Mouse (Mus musculus): ENCODE data around the gene Bfsp1.
A peak's percentile ranks its signal among the peaks of the same experiment; 100 is the strongest.

The Bfsp1 gene

GRCm38 (mm10) chr2:143853447-143853846, 9.5 kb downstream of the Bfsp1 start:
- DNase-seq (ENCODE audit: low spot score), result no peak

GRCm38 (mm10) chr2:143852295-143853275, 10.4 kb downstream of the Bfsp1 start:
- no peak for DNase-seq (ENCODE audit: low spot score)

- DNase-seq (ENCODE audit: low spot score), result no peak
Measured at GRCm38 (mm10) chr2:143851354-143852221, 11.4 kb downstream of the Bfsp1 start.

GRCm38 (mm10) chr2:143847291-143847690, 15.7 kb downstream of the Bfsp1 start:
- no peak for DNase-seq (ENCODE audit: low spot score)

GRCm38 (mm10) chr2:143846799-143847198, 16.2 kb downstream of the Bfsp1 start:
- no peak for DNase-seq (ENCODE audit: low spot score)

GRCm38 (mm10) chr2:143844779-143845178, 18.2 kb downstream of the Bfsp1 start:
- no peak for DNase-seq (ENCODE audit: low spot score)

- no peak for DNase-seq (ENCODE audit: low spot score)
Measured at GRCm38 (mm10) chr2:143841536-143841935, 21.4 kb downstream of the Bfsp1 start.

GRCm38 (mm10) chr2:143840895-143841294, 22.1 kb downstream of the Bfsp1 start:
- DNase-seq (ENCODE audit: low spot score), result no peak

- no peak for DNase-seq (ENCODE audit: low spot score)
Measured at GRCm38 (mm10) chr2:143839458-143839857, 23.5 kb downstream of the Bfsp1 start.

- DNase-seq (ENCODE audit: low spot score), result no peak
Measured at GRCm38 (mm10) chr2:143838698-143839097, 24.3 kb downstream of the Bfsp1 start.

- DNase-seq (ENCODE audit: low spot score), result peak; percentile 20
Measured at GRCm38 (mm10) chr2:143837291-143837701, 25.7 kb downstream of the Bfsp1 start.

GRCm38 (mm10) chr2:143835820-143836219, 27.2 kb downstream of the Bfsp1 start:
- DNase-seq (ENCODE audit: low spot score), result no peak

GRCm38 (mm10) chr2:143834082-143834481, 28.9 kb downstream of the Bfsp1 start:
- DNase-seq (ENCODE audit: low spot score), result no peak

- no peak for DNase-seq (ENCODE audit: low spot score)
Measured at GRCm38 (mm10) chr2:143832721-143833120, 30.3 kb downstream of the Bfsp1 start.

- no peak for DNase-seq (ENCODE audit: low spot score)
Measured at GRCm38 (mm10) chr2:143831645-143832044, 31.3 kb downstream of the Bfsp1 start.

GRCm38 (mm10) chr2:143813461-143813860, 49.5 kb downstream of the Bfsp1 start:
- DNase-seq (ENCODE audit: low spot score), result no peak

- DNase-seq (ENCODE audit: low spot score), result no peak
Measured at GRCm38 (mm10) chr2:143812262-143812661, 50.7 kb downstream of the Bfsp1 start.

- no peak for DNase-seq (ENCODE audit: low spot score)
Measured at GRCm38 (mm10) chr2:143808789-143809188, 54.2 kb downstream of the Bfsp1 start.

GRCm38 (mm10) chr2:143806924-143807664, 55.9 kb downstream of the Bfsp1 start:
- no peak for DNase-seq (ENCODE audit: low spot score)

GRCm38 (mm10) chr2:143806140-143806923, 56.6 kb downstream of the Bfsp1 start:
- DNase-seq (ENCODE audit: low spot score), result no peak

- no peak for DNase-seq (ENCODE audit: low spot score)
Measured at GRCm38 (mm10) chr2:143801097-143801496, 61.9 kb downstream of the Bfsp1 start.
